Mouse (Mus musculus): Measurements from ENCODE around the gene Cul9.

GRCm38 (mm10) chr17:46591406-46591805 lies 45.2 kb upstream of the Cul9 start:
- no peak for TF ChIP-seq CTCF (IDR thresholded peaks at IDR 0.05; ENCODE audit: control insufficient read depth, insufficient read depth, low read length)
- no peak for TF ChIP-seq POLR2A (IDR thresholded peaks at IDR 0.05; ENCODE audit: borderline replicate concordance, control insufficient read depth, low read depth, low read length)

Data from bone marrow, adult 2 months (tissue).